Mouse (Mus musculus) ES-Bruce4 (cell line): ENCODE results near the gene C2cd2.
"Not testable (repeated sequence)": the region's sequence is repeated elsewhere in the genome, so short reads cannot be mapped to it uniquely, and the experiment has no call there.

ENCODE experiments used
- CTCF ChIP-seq: IDR thresholded peaks from one replicate; pipeline ENCODE4 v1.8.1; 2011; ENCODE audit warnings: low read depth, low read length
- POLR2A ChIP-seq: IDR thresholded peaks from one replicate; pipeline ENCODE4 v1.8.1; 2011; ENCODE audit warnings: low read length; ENCODE audit not compliant: insufficient read depth

GRCm38 (mm10) chr16:97946993-97947392 is 15.4 kb downstream of the C2cd2 start:
- TF ChIP-seq CTCF, POLR2A: not testable (repeated sequence)
